Mouse (Mus musculus): ENCODE data around the gene Itpr3. TPM values are rescaled to one million over a fixed set of nuclear protein-coding genes. Genes with fewer than 3 reads are reported as not detected.

The Itpr3 gene
- polyA plus RNA-seq, 1 experiment: 2.4 TPM

- no peak overlapping the region for H3K27ac ChIP-seq (ENCODE audit: insufficient read depth, low read length)
- TF ChIP-seq POLR2A (IDR thresholded peaks at IDR 0.05; ENCODE audit: extremely low read depth, insufficient read depth, low read length) (no peak), CTCF (IDR thresholded peaks at IDR 0.05; ENCODE audit: extremely low read depth, insufficient read depth, low read length) (no peak)
- H3K4me3 ChIP-seq (ENCODE audit: insufficient read depth, low read length): no peak overlapping the region
Observed at GRCm38 (mm10) chr17:27121781-27122180, 64.7 kb downstream of the Itpr3 start.

GRCm38 (mm10) chr17:27122701-27123100 lies 65.6 kb downstream of the Itpr3 start:
- H3K4me3 ChIP-seq (ENCODE audit: insufficient read depth, low read length): no peak overlapping the region
- TF ChIP-seq CTCF (IDR thresholded peaks at IDR 0.05; ENCODE audit: extremely low read depth, insufficient read depth, low read length): no peak
- TF ChIP-seq POLR2A (IDR thresholded peaks at IDR 0.05; ENCODE audit: extremely low read depth, insufficient read depth, low read length): no peak
- no peak overlapping the region for H3K27ac ChIP-seq (ENCODE audit: insufficient read depth, low read length)
- peaks cover 8% of the 10 kb centered on the region for H3K4me1 ChIP-seq (ENCODE audit: control insufficient read depth, insufficient read depth, low read length)

More at GRCm38 (mm10) chr17:27121781-27122180, 64.7 kb downstream of the Itpr3 start:
- H3K4me1 ChIP-seq (ENCODE audit: control insufficient read depth, insufficient read depth, low read length): peaks cover 6% of the 10 kb centered on the region

GRCm38 (mm10) chr17:27123103-27123502 lies 66.0 kb downstream of the Itpr3 start:
- no peak overlapping the region for H3K4me3 ChIP-seq (ENCODE audit: insufficient read depth, low read length)
- TF ChIP-seq POLR2A (IDR thresholded peaks at IDR 0.05; ENCODE audit: extremely low read depth, insufficient read depth, low read length) (no peak), CTCF (IDR thresholded peaks at IDR 0.05; ENCODE audit: extremely low read depth, insufficient read depth, low read length) (no peak)
- H3K27ac ChIP-seq (ENCODE audit: insufficient read depth, low read length): peak overlapping the region; percentile 19; the same call in 1 of the 2 replicates
- H3K4me1 ChIP-seq (ENCODE audit: control insufficient read depth, insufficient read depth, low read length): peaks cover 8% of the 10 kb centered on the region

GRCm38 (mm10) chr17:27123813-27124375 lies 66.8 kb downstream of the Itpr3 start:
- H3K4me3 ChIP-seq (ENCODE audit: insufficient read depth, low read length): no peak overlapping the region
- H3K27ac ChIP-seq (ENCODE audit: insufficient read depth, low read length): no peak overlapping the region; the same call in 1 of the 2 replicates
- peaks cover 8% of the 10 kb centered on the region for H3K4me1 ChIP-seq (ENCODE audit: control insufficient read depth, insufficient read depth, low read length)
- TF ChIP-seq CTCF (IDR thresholded peaks at IDR 0.05; ENCODE audit: extremely low read depth, insufficient read depth, low read length) (no peak), POLR2A (IDR thresholded peaks at IDR 0.05; ENCODE audit: extremely low read depth, insufficient read depth, low read length) (no peak)

- TF ChIP-seq POLR2A (IDR thresholded peaks at IDR 0.05; ENCODE audit: extremely low read depth, insufficient read depth, low read length) (no peak), CTCF (IDR thresholded peaks at IDR 0.05; ENCODE audit: extremely low read depth, insufficient read depth, low read length) (peak; percentile 63)
- H3K4me1 ChIP-seq (ENCODE audit: control insufficient read depth, insufficient read depth, low read length): peaks cover 12% of the 10 kb centered on the region
- peak overlapping the region; percentile 18; the same call in 1 of the 2 replicates for H3K27ac ChIP-seq (ENCODE audit: insufficient read depth, low read length)
- no peak overlapping the region for H3K4me3 ChIP-seq (ENCODE audit: insufficient read depth, low read length)
Observed at GRCm38 (mm10) chr17:27125185-27125584, 68.1 kb downstream of the Itpr3 start.

- no peak for TF ChIP-seq POLR2A (IDR thresholded peaks at IDR 0.05; ENCODE audit: extremely low read depth, insufficient read depth, low read length)
- no peak for TF ChIP-seq CTCF (IDR thresholded peaks at IDR 0.05; ENCODE audit: extremely low read depth, insufficient read depth, low read length)
- Histone ChIP-seq H3K4me3 (ENCODE audit: insufficient read depth, low read length) (no peak overlapping the region), H3K27ac (ENCODE audit: insufficient read depth, low read length) (no peak overlapping the region), H3K4me1 (ENCODE audit: control insufficient read depth, insufficient read depth, low read length) (peaks cover 12% of the 10 kb centered on the region)
Observed at GRCm38 (mm10) chr17:27125669-27126202, 68.6 kb downstream of the Itpr3 start.

- H3K27ac ChIP-seq (ENCODE audit: insufficient read depth, low read length): no peak overlapping the region
- peaks cover 15% of the 10 kb centered on the region for H3K4me1 ChIP-seq (ENCODE audit: control insufficient read depth, insufficient read depth, low read length)
- no peak overlapping the region for H3K4me3 ChIP-seq (ENCODE audit: insufficient read depth, low read length)
- TF ChIP-seq POLR2A (IDR thresholded peaks at IDR 0.05; ENCODE audit: extremely low read depth, insufficient read depth, low read length) (no peak), CTCF (IDR thresholded peaks at IDR 0.05; ENCODE audit: extremely low read depth, insufficient read depth, low read length) (no peak)
Observed at GRCm38 (mm10) chr17:27126974-27127373, 69.9 kb downstream of the Itpr3 start.

- Histone ChIP-seq H3K4me1 (ENCODE audit: control insufficient read depth, insufficient read depth, low read length) (peaks cover 17% of the 10 kb centered on the region), H3K27ac (ENCODE audit: insufficient read depth, low read length) (no peak overlapping the region)
- TF ChIP-seq CTCF (IDR thresholded peaks at IDR 0.05; ENCODE audit: extremely low read depth, insufficient read depth, low read length) (no peak), POLR2A (IDR thresholded peaks at IDR 0.05; ENCODE audit: extremely low read depth, insufficient read depth, low read length) (no peak)
Observed at GRCm38 (mm10) chr17:27128189-27128588, 71.1 kb downstream of the Itpr3 start.

GRCm38 (mm10) chr17:27129291-27129690 lies 72.2 kb downstream of the Itpr3 start:
- TF ChIP-seq CTCF (IDR thresholded peaks at IDR 0.05; ENCODE audit: extremely low read depth, insufficient read depth, low read length): no peak
- TF ChIP-seq POLR2A (IDR thresholded peaks at IDR 0.05; ENCODE audit: extremely low read depth, insufficient read depth, low read length): no peak
- peaks cover 17% of the 10 kb centered on the region for H3K4me1 ChIP-seq (ENCODE audit: control insufficient read depth, insufficient read depth, low read length)

More at GRCm38 (mm10) chr17:27128189-27128588, 71.1 kb downstream of the Itpr3 start:
- no peak overlapping the region for H3K4me3 ChIP-seq (ENCODE audit: insufficient read depth, low read length)

GRCm38 (mm10) chr17:27129819-27130218 lies 72.7 kb downstream of the Itpr3 start:
- Histone ChIP-seq H3K4me1 (ENCODE audit: control insufficient read depth, insufficient read depth, low read length) (peaks cover 17% of the 10 kb centered on the region), H3K27ac (ENCODE audit: insufficient read depth, low read length) (no peak overlapping the region), H3K4me3 (ENCODE audit: insufficient read depth, low read length) (no peak overlapping the region)
- TF ChIP-seq CTCF (IDR thresholded peaks at IDR 0.05; ENCODE audit: extremely low read depth, insufficient read depth, low read length) (no peak), POLR2A (IDR thresholded peaks at IDR 0.05; ENCODE audit: extremely low read depth, insufficient read depth, low read length) (no peak)

More at GRCm38 (mm10) chr17:27129291-27129690, 72.2 kb downstream of the Itpr3 start:
- H3K4me3 ChIP-seq (ENCODE audit: insufficient read depth, low read length): no peak overlapping the region
- H3K27ac ChIP-seq (ENCODE audit: insufficient read depth, low read length): no peak overlapping the region

Data from cortical plate, adult 2 months (tissue).